Comparison of ENCODE assay signal across 9 mouse cellular contexts in genomic region chr6:129088161-129088560, GRCm38 (mm10). TPM values are rescaled to one million over a fixed set of nuclear protein-coding genes. Genes with fewer than 3 reads are reported as not detected.
DNase-seq lines count a peak whose midpoint lies in the region.
"Had no signal": no experiment of that assay in that cellular context is flagged by ENCODE, and none has a peak within 500 bp of the region (broad histone marks: within the 10 kb centered on the region; RNA-seq: fewer than 3 reads in every experiment).

No protein-coding gene starts in this region.

- peak; percentile 37 to 62 for DNase-seq in heart, adult 18-20 months
- no peak for DNase-seq in heart, postnatal 25 days (ENCODE audit: low spot score)
- DNase-seq in right cerebral cortex, postnatal 10 days (ENCODE audit: low spot score in 2 of 2), result peak; percentile 27 to 46
- no peak for DNase-seq in right cerebral cortex, postnatal 25 days
- DNase-seq in kidney, postnatal 36 days, result peak; percentile 51 to 80
- peak; percentile 30 to 42 for DNase-seq in thymus, postnatal 36 days
- DNase-seq in cerebellum, adult 9-10 months, result no peak
- no peak for DNase-seq in neural tube, embryonic 10.5 days (ENCODE audit: extremely low spot score, low spot score)

- intact Hi-C loops in heart, postnatal 25 days (cut with DNase I), result loop anchor here (5.0 kb wide), 2 partner anchors 236 to 279 kb away; no protein-coding TSS in a partner anchor

RNA-seq across cellular contexts. Expression of gene Clec2e, which starts 12.6 kb away (rescaled TPM):
- total RNA-seq in heart, adult 18-20 months (2021), result not detected
- under 1 TPM; 0.10 to 0.20 TPM for total RNA-seq in heart, postnatal 25 days (2021)
- total RNA-seq: layer of hippocampus, postnatal 25 days had no signal

RNA-seq across cellular contexts. Expression of gene Klrb1f, which starts 42.5 kb away (rescaled TPM):
- not detected for total RNA-seq in heart, adult 18-20 months (2021)
- not detected for total RNA-seq in heart, postnatal 25 days (2021)
- total RNA-seq: layer of hippocampus, postnatal 25 days had no signal

Comparison
In these comparisons a context has a peak if more than half of its experiments do, and no peak if none do; other contexts are left out.
1. DNase-seq: peak in heart, adult 18-20 months (2 of 2), right cerebral cortex, postnatal 10 days (2 of 2), kidney, postnatal 36 days (2 of 2) and thymus, postnatal 36 days (2 of 2); none in heart, postnatal 25 days (single experiment), right cerebral cortex, postnatal 25 days (single experiment), cerebellum, adult 9-10 months (single experiment) and neural tube, embryonic 10.5 days (single experiment).